Mouse (Mus musculus): ENCODE results near the gene Tspear.

- no peak for TF ChIP-seq CTCF (IDR thresholded peaks at IDR 0.05; ENCODE audit: insufficient read depth, low read length)
- no peak for TF ChIP-seq POLR2A (IDR thresholded peaks at IDR 0.05; ENCODE audit: borderline replicate concordance, extremely low read depth, low read depth, low read length)
These were observed 34.3 kb upstream of the Tspear start for GRCm38 (mm10) chr10:77652046-77652445.

Measured in lung, adult 2 months (tissue).